Comparison of ENCODE assay signal across 8 mouse cellular contexts in genomic region chr4:106560213-106560845, GRCm38 (mm10). TPM values are rescaled to one million over a fixed set of nuclear protein-coding genes. Genes with fewer than 3 reads are reported as not detected.
DNase-seq lines count a peak whose midpoint lies in the region; ATAC-seq and TF ChIP-seq lines count a peak whose summit lies in the region.

No protein-coding gene starts in this region.

- peak overlapping the region; percentile 66 for H3K9ac ChIP-seq in hindbrain, postnatal 0 days (replicated peaks; ENCODE audit: low read length)
- peak overlapping the region; percentile 58 for H3K9ac ChIP-seq in liver, embryonic 15.5 days

- peak overlapping the region; percentile 83 for H3K27ac ChIP-seq in hindbrain, postnatal 0 days
- peak overlapping the region; percentile 87 for H3K27ac ChIP-seq in liver, embryonic 15.5 days (replicated peaks)

- H3K27me3 ChIP-seq in hindbrain, postnatal 0 days (ENCODE audit: insufficient read depth, low read length): no peaks in the 10 kb centered on the region
- H3K27me3 ChIP-seq in liver, embryonic 15.5 days: no peaks in the 10 kb centered on the region

- 2% methylated on average over 20 of the region's 20 CpGs for WGBS in hindbrain, postnatal 0 days
- WGBS in liver, embryonic 15.5 days (ENCODE audit: insufficient replicate concordance): 4% methylated on average over 20 of the region's 20 CpGs

- peak; percentile 39 for DNase-seq in retina, embryonic 14.5 days (ENCODE audit: low spot score)
- DNase-seq in retina, postnatal 1 day: no peak
- peak; percentile 60 for DNase-seq in embryo, embryonic 11 days
- DNase-seq in hindbrain, postnatal 0 days (ENCODE audit: low spot score): no peak
- peak; percentile 80 for DNase-seq in yolk sac, embryonic 10.5 days (ENCODE audit: low spot score)
- DNase-seq in cerebellum, adult 11 months: no peak
- no peak for DNase-seq in layer of hippocampus, postnatal 25 days (ENCODE audit: extremely low spot score in 1 of 2, low spot score in 1 of 2)

- H3K4me2 ChIP-seq in hindbrain, postnatal 0 days (ENCODE audit: low read depth, low read length): peak overlapping the region; percentile 86
- H3K4me2 ChIP-seq in liver, embryonic 15.5 days: peak overlapping the region; percentile 94

- peaks cover 33% of the 10 kb centered on the region for H3K4me1 ChIP-seq in hindbrain, postnatal 0 days (ENCODE audit: insufficient read depth, low read length)
- H3K4me1 ChIP-seq in liver, embryonic 15.5 days (replicated peaks): peaks cover 48% of the 10 kb centered on the region

- H3K4me3 ChIP-seq in hindbrain, postnatal 0 days (ENCODE audit: low read length): peak overlapping the region; percentile 89
- H3K4me3 ChIP-seq in liver, embryonic 15.5 days (replicated peaks): peak overlapping the region; percentile 82

- H3K9me3 ChIP-seq in hindbrain, postnatal 0 days (ENCODE audit: low read length): no peaks in the 10 kb centered on the region
- H3K9me3 ChIP-seq in liver, embryonic 15.5 days (replicated peaks): no peaks in the 10 kb centered on the region

- TF ChIP-seq CTCF in hindbrain, postnatal 0 days (IDR thresholded peaks at IDR 0.05; ENCODE audit: low read depth): no peak

- peak; percentile 66 for ATAC-seq in hindbrain, postnatal 0 days
- ATAC-seq in liver, embryonic 15.5 days (ENCODE audit: insufficient read depth): peak; percentile 70

- H3K36me3 ChIP-seq in hindbrain, postnatal 0 days (ENCODE audit: insufficient read depth, low read length): no peaks in the 10 kb centered on the region; the same call in 1 of the 2 replicates
- H3K36me3 ChIP-seq in liver, embryonic 15.5 days (replicated peaks): peaks cover 21% of the 10 kb centered on the region

RNA-seq across cellular contexts. Expression of gene Dhcr24, which starts 0.5 kb away (rescaled TPM):
- total RNA-seq in hindbrain, postnatal 0 days (2014; rRNA removed): 126 and 127 TPM in 2 replicates
- 7.5 and 8.7 TPM in 2 replicates for polyA plus RNA-seq in hindbrain, postnatal 0 days (2015; fragmentation: Nextera tagmentation; extraction: Ambion mirVana)
- 7.8 and 10.4 TPM in 2 replicates for polyA plus RNA-seq in liver, embryonic 15.5 days (2015; fragmentation: Nextera tagmentation; extraction: Ambion mirVana)
- total RNA-seq in layer of hippocampus, postnatal 25 days (2021): 10 to 100 TPM; 72.3 to 77.3 TPM

RNA-seq across cellular contexts. Expression of gene Lexm, which starts 56.7 kb away (rescaled TPM):
- 0.43 TPM in 1 of 2 replicates, not detected in the other for total RNA-seq in hindbrain, postnatal 0 days (2014; rRNA removed)
- polyA plus RNA-seq in hindbrain, postnatal 0 days (2015; fragmentation: Nextera tagmentation; extraction: Ambion mirVana): not detected in 2 replicates
- polyA plus RNA-seq in liver, embryonic 15.5 days (2015; fragmentation: Nextera tagmentation; extraction: Ambion mirVana): not detected in 2 replicates
- not detected for total RNA-seq in layer of hippocampus, postnatal 25 days (2021)

Comparison
In these comparisons a context has a peak if more than half of its experiments do, and no peak if none do; other contexts are left out.
1. DNase-seq: peak in retina, embryonic 14.5 days (single experiment), embryo, embryonic 11 days (single experiment) and yolk sac, embryonic 10.5 days (single experiment); none in retina, postnatal 1 day (single experiment), hindbrain, postnatal 0 days (single experiment), cerebellum, adult 11 months (single experiment) and layer of hippocampus, postnatal 25 days (0 of 2).